Mouse (Mus musculus) forebrain, embryonic 11.5 days (tissue): ENCODE results near the gene Atp13a2. TPM values are rescaled to one million over a fixed set of nuclear protein-coding genes. Genes with fewer than 3 reads are reported as not detected.
A peak's percentile ranks its signal among the peaks of the same experiment; 100 is the strongest.

Source experiments
- ATAC-seq: fragments of 200-750 bp; cut with Nextera tagmentation; replicated peaks from 2 replicates; pipeline ENCODE4 v1.8.0; 2017; ENCODE audit warnings: moderate TSS enrichment; ENCODE audit not compliant: low FRiP score
- DNase-seq: peaks from one replicate; pipeline ENCODE4 v3.0.0-alpha.2; 2017; ENCODE audit warnings: low spot score
- H3K27ac ChIP-seq: fragments of 300-500 bp; sonication (generic); 2 replicates; pipeline ENCODE4 v1.5.1; 2014; ENCODE audit warnings: low read depth, low read length
- H3K27me3 ChIP-seq: fragments of 300-500 bp; sonication (generic); 2 replicates; pipeline ENCODE4 v1.6.1; 2014; ENCODE audit warnings: mild to moderate bottlenecking, low read length, mixed read lengths; ENCODE audit not compliant: control insufficient read depth, insufficient read depth
- H3K36me3 ChIP-seq: fragments of 300-500 bp; sonication (generic); 2 replicates; pipeline ENCODE4 v1.6.1; 2014; ENCODE audit warnings: mild to moderate bottlenecking, low read length, moderate library complexity, mixed read lengths; ENCODE audit not compliant: control insufficient read depth, insufficient read depth
- H3K4me1 ChIP-seq: fragments of 300-500 bp; sonication (generic); replicated peaks from 2 replicates; pipeline ENCODE4 v1.6.1; 2014; ENCODE audit warnings: low read length, mixed read lengths; ENCODE audit not compliant: control insufficient read depth, insufficient read depth
- H3K4me2 ChIP-seq: fragments of 300-500 bp; sonication (generic); 2 replicates; pipeline ENCODE4 v1.6.1; 2014; ENCODE audit warnings: low read depth, mild to moderate bottlenecking, low read length, moderate library complexity, mixed read lengths; ENCODE audit not compliant: severe bottlenecking
- H3K4me3 ChIP-seq: fragments of 300-500 bp; sonication (generic); 2 replicates; pipeline ENCODE4 v1.5.1; 2014; ENCODE audit warnings: low read depth, low read length
- H3K9ac ChIP-seq: fragments of 300-500 bp; sonication (generic); 2 replicates; pipeline ENCODE4 v1.6.1; 2014; ENCODE audit warnings: low read length
- H3K9me3 ChIP-seq: fragments of 300-500 bp; sonication (generic); 2 replicates; pipeline ENCODE4 v1.6.1; 2016; ENCODE audit warnings: low read length, mixed read lengths; ENCODE audit not compliant: control insufficient read depth
- WGBS: fragments of 180-500 bp; shearing (Covaris S2); extraction: QIAGEN DNeasy Blood & Tissue Kit; methylation state at CpG from one replicate; pipeline ENCODE4 v1.1.7; 2014; 5-methylcytosine and 5-hydroxymethylcytosine counted together
- polyA plus RNA-seq: library from polyadenylated mRNA; unstranded; fragments of >200 nt; fragmentation: Nextera tagmentation; extraction: Ambion mirVana; gene quantifications from 2 replicates; pipeline ENCODE4 v1.2.1, GENCODE M21; 2014

The Atp13a2 gene
- polyA plus RNA-seq, 1 experiment from 2014 or later: 51.2 TPM

- no peak for DNase-seq
- Histone ChIP-seq H3K27ac (no peak overlapping the region), H3K4me1 (no peaks in the 10 kb centered on the region), H3K36me3 (no peaks in the 10 kb centered on the region; the same call in 1 of the 2 replicates), H3K9me3 (no peaks in the 10 kb centered on the region), H3K4me3 (no peak overlapping the region), H3K9ac (no peak overlapping the region), H3K4me2 (no peak overlapping the region), H3K27me3 (no peaks in the 10 kb centered on the region)
- WGBS: 89% methylated on average over 8 of the region's 8 CpGs
- no peak for ATAC-seq
Measured at GRCm38 (mm10) chr4:140995811-140996210, 9.1 kb downstream of the Atp13a2 start.

GRCm38 (mm10) chr4:140996812-140997211, 10.1 kb downstream of the Atp13a2 start:
- Histone ChIP-seq H3K4me2 (no peak overlapping the region), H3K9me3 (no peaks in the 10 kb centered on the region), H3K27me3 (no peaks in the 10 kb centered on the region), H3K4me1 (no peaks in the 10 kb centered on the region), H3K4me3 (no peak overlapping the region), H3K27ac (no peak overlapping the region), H3K9ac (no peak overlapping the region), H3K36me3 (no peaks in the 10 kb centered on the region; the same call in 1 of the 2 replicates)
- ATAC-seq (no peak), DNase-seq (no peak)
- 94% methylated on average over 9 of the region's 9 CpGs for WGBS

DNA sequence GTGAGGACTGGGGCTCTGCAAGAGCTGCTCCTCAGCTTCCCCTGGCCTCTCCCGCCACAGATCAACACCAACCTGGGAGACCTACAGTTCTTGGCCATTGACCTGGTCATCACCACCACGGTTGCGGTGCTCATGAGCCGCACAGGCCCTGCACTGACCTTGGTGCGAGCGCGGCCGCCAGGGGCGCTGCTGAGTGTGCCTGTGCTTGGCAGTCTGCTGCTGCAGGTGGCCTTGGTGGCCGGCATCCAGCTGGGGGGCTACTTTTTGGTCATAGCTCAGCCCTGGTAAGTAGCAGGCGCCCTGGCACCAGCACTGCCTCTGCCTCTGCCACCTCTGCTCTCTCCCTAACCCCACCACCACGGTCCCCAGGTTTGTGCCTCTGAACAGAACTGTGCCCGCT, 19.3 kb downstream of the Atp13a2 start:
- WGBS: 77% methylated on average over 13 of the region's 13 CpGs
- Histone ChIP-seq H3K27me3 (no peaks in the 10 kb centered on the region), H3K9me3 (no peaks in the 10 kb centered on the region), H3K4me3 (no peak overlapping the region), H3K9ac (no peak overlapping the region), H3K36me3 (peaks cover 8% of the 10 kb centered on the region; the same call in 1 of the 2 replicates), H3K4me1 (0 out of 2 replicates have a peak, but pooled peaks cover 2% of the 10 kb centered on the region), H3K27ac (no peak overlapping the region), H3K4me2 (no peak overlapping the region)
- no peak for DNase-seq
- ATAC-seq: no peak

DNA sequence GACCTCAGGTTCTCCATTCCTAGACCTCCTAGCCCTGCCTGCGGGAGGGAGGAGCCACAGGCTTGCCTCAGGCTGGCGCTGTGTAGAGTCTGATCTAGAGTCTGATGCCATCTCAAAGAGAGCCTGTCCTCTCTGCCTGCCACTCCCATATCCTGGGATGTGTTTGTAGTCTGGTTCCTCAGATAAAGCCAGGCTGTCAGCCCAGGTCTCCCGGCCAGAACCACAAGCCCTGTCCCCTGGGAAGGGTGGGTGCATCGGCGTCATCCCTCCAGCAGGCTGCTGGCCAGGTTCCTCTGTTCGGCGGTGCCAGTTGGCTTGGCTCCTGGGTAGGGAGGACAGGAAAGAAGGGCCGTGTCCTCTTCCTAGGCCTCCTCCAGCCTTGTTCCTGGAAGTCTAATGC, 21.4 kb downstream of the Atp13a2 start:
- Histone ChIP-seq H3K27ac (no peak overlapping the region), H3K4me2 (no peak overlapping the region), H3K36me3 (peaks cover 8% of the 10 kb centered on the region; the same call in 1 of the 2 replicates), H3K9me3 (no peaks in the 10 kb centered on the region), H3K27me3 (no peaks in the 10 kb centered on the region), H3K9ac (no peak overlapping the region), H3K4me1 (peaks cover 13% of the 10 kb centered on the region), H3K4me3 (no peak overlapping the region)
- no peak for DNase-seq
- no peak for ATAC-seq
- WGBS: 97% methylated on average over 8 of the region's 8 CpGs

- Histone ChIP-seq H3K9ac (peak within 1 kb of the TSS; percentile 86), H3K27ac (peak within 1 kb of the TSS; percentile 83), H3K4me1 (peaks cover 13% of the 10 kb centered on the region), H3K9me3 (no peaks in the 10 kb centered on the region), H3K4me2 (peak within 1 kb of the TSS; percentile 80), H3K27me3 (no peaks in the 10 kb centered on the region), H3K4me3 (peak within 1 kb of the TSS; percentile 76), H3K36me3 (peaks cover 8% of the 10 kb centered on the region; the same call in 1 of the 2 replicates)
- 0 out of 2 replicates have a peak, but pooled peaks have one; percentile 2 for ATAC-seq
- 22% methylated on average over 7 of the region's 7 CpGs for WGBS
- no peak for DNase-seq
Measured at GRCm38 (mm10) chr4:141010118-141010517, 23.4 kb downstream of the Atp13a2 start, which contains the start of gene Mfap2. Gene Mfap2, plus strand, starts transcription at chr4:141010418.

DNA sequence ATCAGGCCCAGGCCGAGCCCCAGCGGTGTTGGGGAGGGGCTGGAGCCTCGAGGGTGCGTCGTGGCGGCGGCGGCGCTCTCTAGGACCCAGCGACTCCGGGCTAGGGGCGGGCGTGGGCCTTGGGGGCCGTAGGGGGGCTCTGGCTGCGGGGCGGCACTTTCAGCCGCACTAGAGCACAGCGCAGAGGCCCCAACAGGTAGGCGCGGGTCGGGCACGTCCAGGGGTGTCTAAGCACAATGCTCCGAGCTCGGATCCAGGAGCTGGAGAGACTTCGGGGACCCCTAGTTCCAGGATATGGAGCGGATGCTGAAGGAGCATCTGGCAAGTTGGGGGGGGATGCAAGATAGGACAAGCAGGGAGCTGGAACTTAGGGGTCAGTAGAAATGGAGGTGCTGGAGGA, 23.9 kb downstream of the Atp13a2 start:
- Histone ChIP-seq H3K9me3 (no peaks in the 10 kb centered on the region), H3K27ac (peak overlapping the region; percentile 83), H3K4me2 (peak overlapping the region; percentile 80), H3K36me3 (peaks cover 8% of the 10 kb centered on the region; the same call in 1 of the 2 replicates), H3K27me3 (no peaks in the 10 kb centered on the region), H3K4me3 (peak overlapping the region; percentile 76), H3K4me1 (peaks cover 13% of the 10 kb centered on the region), H3K9ac (peak overlapping the region; percentile 86)
- ATAC-seq (peak; percentile 84), DNase-seq (peak; percentile 89)
- WGBS: under 1% methylated on average over 26 of the region's 26 CpGs

GRCm38 (mm10) chr4:141010941-141011429, 24.3 kb downstream of the Atp13a2 start:
- under 1% methylated on average over 17 of the region's 17 CpGs for WGBS
- DNase-seq (peak; percentile 71), ATAC-seq (peak; percentile 50; the same call in 1 of the 2 replicates)
- Histone ChIP-seq H3K9me3 (no peaks in the 10 kb centered on the region), H3K9ac (peak overlapping the region; percentile 86), H3K27me3 (no peaks in the 10 kb centered on the region), H3K4me2 (peak overlapping the region; percentile 80), H3K4me1 (peaks cover 13% of the 10 kb centered on the region), H3K4me3 (peak overlapping the region; percentile 76), H3K27ac (peak overlapping the region; percentile 83), H3K36me3 (peaks cover 8% of the 10 kb centered on the region; the same call in 1 of the 2 replicates)

GRCm38 (mm10) chr4:141011556-141012328, 25.1 kb downstream of the Atp13a2 start:
- peak overlapping the region; percentile 83 for H3K27ac ChIP-seq
- H3K9ac ChIP-seq: peak overlapping the region; percentile 86
- H3K4me2 ChIP-seq: peak overlapping the region; percentile 80
- no peaks in the 10 kb centered on the region for H3K27me3 ChIP-seq
- DNase-seq (peak; percentile 61), ATAC-seq (no peak)
- no peaks in the 10 kb centered on the region for H3K9me3 ChIP-seq
- 49% methylated on average over 14 of the region's 14 CpGs for WGBS
- H3K36me3 ChIP-seq: peaks cover 7% of the 10 kb centered on the region; the same call in 1 of the 2 replicates
- H3K4me1 ChIP-seq: peaks cover 13% of the 10 kb centered on the region
- H3K4me3 ChIP-seq: peak overlapping the region; percentile 76
